Mouse (Mus musculus) CH12.LX (cell line): ENCODE results near the gene Ube2z. TPM values are rescaled to one million over a fixed set of nuclear protein-coding genes. Genes with fewer than 3 reads are reported as not detected.
A peak's percentile ranks its signal among the peaks of the same experiment; 100 is the strongest.

ENCODE experiments used
- DNase-seq: peaks from one replicate; pipeline ENCODE4 v3.0.0-alpha.2; 2013; ENCODE audit errors: extremely low read depth
- H3K27ac ChIP-seq: 2 replicates; pipeline ENCODE4 v1.5.1; 2012; ENCODE audit warnings: low read depth, mild to moderate bottlenecking, control low read depth, moderate library complexity; ENCODE audit not compliant: insufficient read depth
- H3K27me3 ChIP-seq: replicated peaks from 2 replicates; pipeline ENCODE3; 2012; ENCODE audit warnings: inconsistent platforms
- H3K36me3 ChIP-seq, 2 experiments: replicated peaks in 1 of 2; 2 replicates each; pipeline versions ENCODE3 to v1.6.1; 2012; ENCODE audit warnings: inconsistent platforms in 1 of 2, low read length in 1 of 2, mild to moderate bottlenecking in 1 of 2, mixed read lengths in 1 of 2, moderate library complexity in 1 of 2; ENCODE audit not compliant: control insufficient read depth in 1 of 2, insufficient read depth in 1 of 2
- H3K4me1 ChIP-seq, 2 experiments: 2 replicates each; pipeline ENCODE4 v1.6.1; 2012; ENCODE audit warnings: inconsistent platforms in 1 of 2, moderate library complexity in 1 of 2; ENCODE audit not compliant: insufficient read depth in 2 of 2, control insufficient read depth in 1 of 2
- H3K4me2 ChIP-seq: 2 replicates; pipeline ENCODE4 v1.6.1; 2012; ENCODE audit warnings: low read depth, mild to moderate bottlenecking, control low read depth; ENCODE audit not compliant: poor library complexity, insufficient read depth, severe bottlenecking
- H3K4me3 ChIP-seq, 3 experiments: fragments of 150-350 bp in 1 of 3; sonication (generic) in 1 of 3; replicated peaks in 1 of 3; 2 replicates each; pipeline versions ENCODE3 to v1.5.1; 2011 to 2012; ENCODE audit warnings: low read depth in 2 of 3, low read length in 2 of 3, mild to moderate bottlenecking in 2 of 3, moderate library complexity in 2 of 3, control low read depth in 1 of 3, improper control_type of control experiment in 1 of 3, inconsistent platforms in 1 of 3, mixed read lengths in 1 of 3; ENCODE audit not compliant: poor library complexity in 1 of 3
- H3K79me2 ChIP-seq: replicated peaks from 2 replicates; pipeline ENCODE4 v1.6.1; 2012; ENCODE audit warnings: mild to moderate bottlenecking, moderate library complexity; ENCODE audit not compliant: control insufficient read depth, poor library complexity, insufficient read depth, severe bottlenecking; ENCODE audit errors: extremely low read depth
- H3K9ac ChIP-seq: 2 replicates; pipeline ENCODE4 v1.6.1; 2012; ENCODE audit warnings: low read depth, mild to moderate bottlenecking, control low read depth, moderate library complexity; ENCODE audit not compliant: insufficient read depth
- H3K9me3 ChIP-seq: replicated peaks from 2 replicates; pipeline ENCODE3; 2012; ENCODE audit warnings: low read length, inconsistent platforms, mixed read lengths
- BHLHE40 ChIP-seq: IDR thresholded peaks from 2 replicates; pipeline ENCODE4 v1.6.1; 2011; ENCODE audit warnings: mild to moderate bottlenecking, low read depth, low read length, improper control_type of control experiment
- CHD2 ChIP-seq: IDR thresholded peaks from 2 replicates; pipeline ENCODE4 v1.6.1; 2011; ENCODE audit warnings: low read length, improper control_type of control experiment
- E2F4 ChIP-seq: IDR thresholded peaks from 2 replicates; pipeline ENCODE4 v1.6.1; 2011; ENCODE audit warnings: low read depth, low read length, improper control_type of control experiment; ENCODE audit not compliant: insufficient replicate concordance
- ELF1 ChIP-seq: IDR thresholded peaks from 2 replicates; pipeline ENCODE4 v1.6.1; 2014; ENCODE audit warnings: low read depth, mild to moderate bottlenecking, inconsistent platforms, low read length, improper control_type of control experiment
- EP300 ChIP-seq: IDR thresholded peaks from 2 replicates; pipeline ENCODE4 v1.6.1; 2011; ENCODE audit warnings: low read length, improper control_type of control experiment
- ETS1 ChIP-seq: conservative IDR thresholded peaks from 2 replicates; pipeline ENCODE4 v1.6.1; 2012; ENCODE audit warnings: low read depth, mild to moderate bottlenecking, inconsistent platforms, low read length, improper control_type of control experiment, moderate library complexity
- GABPA ChIP-seq: IDR thresholded peaks from 2 replicates; pipeline ENCODE4 v1.6.1; 2012; ENCODE audit warnings: low read depth, low read length, improper control_type of control experiment, inconsistent platforms; ENCODE audit not compliant: insufficient replicate concordance
- HCFC1 ChIP-seq: IDR thresholded peaks from 2 replicates; pipeline ENCODE4 v1.6.1; 2012; ENCODE audit warnings: low read depth, mild to moderate bottlenecking, inconsistent platforms, low read length, improper control_type of control experiment
- JUND ChIP-seq: conservative IDR thresholded peaks from 2 replicates; pipeline ENCODE4 v1.6.1; 2011; ENCODE audit warnings: low read depth, low read length, improper control_type of control experiment
- KAT2A ChIP-seq: IDR thresholded peaks from 2 replicates; pipeline ENCODE4 v1.6.1; 2012; ENCODE audit warnings: low read length, improper control_type of control experiment, inconsistent platforms; ENCODE audit not compliant: insufficient replicate concordance
- MAFK ChIP-seq: IDR thresholded peaks from 2 replicates; pipeline ENCODE4 v1.6.1; 2011; ENCODE audit warnings: low read length, improper control_type of control experiment; ENCODE audit not compliant: insufficient replicate concordance
- MAZ ChIP-seq: IDR thresholded peaks from 2 replicates; pipeline ENCODE4 v1.6.1; 2012; ENCODE audit warnings: low read depth, mild to moderate bottlenecking, inconsistent platforms, low read length, improper control_type of control experiment, moderate library complexity
- MEF2A ChIP-seq: IDR thresholded peaks from 2 replicates; pipeline ENCODE4 v1.6.1; 2014; ENCODE audit warnings: low read depth, mild to moderate bottlenecking, inconsistent platforms, low read length, improper control_type of control experiment, borderline replicate concordance
- MXI1 ChIP-seq: IDR thresholded peaks from 2 replicates; pipeline ENCODE4 v1.6.1; 2011; ENCODE audit warnings: mild to moderate bottlenecking, low read depth, low read length, improper control_type of control experiment
- NELFE ChIP-seq: IDR thresholded peaks from 2 replicates; pipeline ENCODE4 v1.6.1; 2011; ENCODE audit warnings: low read depth, low read length, improper control_type of control experiment
- NRF1 ChIP-seq: IDR thresholded peaks from 2 replicates; pipeline ENCODE4 v1.6.1; 2014; ENCODE audit warnings: low read depth, mild to moderate bottlenecking, inconsistent platforms, low read length, improper control_type of control experiment, moderate library complexity
- POLR2AphosphoS2 ChIP-seq: IDR thresholded peaks from 2 replicates; pipeline ENCODE4 v1.6.1; 2011; ENCODE audit warnings: low read depth, low read length, improper control_type of control experiment
- RCOR1 ChIP-seq: conservative IDR thresholded peaks from 2 replicates; pipeline ENCODE4 v1.6.1; 2012; ENCODE audit warnings: low read depth, mild to moderate bottlenecking, inconsistent platforms, low read length, improper control_type of control experiment
- SIN3A ChIP-seq: IDR thresholded peaks from 2 replicates; pipeline ENCODE4 v1.6.1; 2012; ENCODE audit warnings: low read length, improper control_type of control experiment, inconsistent platforms
- SMC3 ChIP-seq: IDR thresholded peaks from 2 replicates; pipeline ENCODE4 v1.6.1; 2011; ENCODE audit warnings: low read depth, low read length, improper control_type of control experiment
- TCF12 ChIP-seq: IDR thresholded peaks from 2 replicates; pipeline ENCODE4 v1.6.1; 2014; ENCODE audit warnings: low read depth, mild to moderate bottlenecking, inconsistent platforms, low read length, improper control_type of control experiment
- UBTF ChIP-seq: IDR thresholded peaks from 2 replicates; pipeline ENCODE4 v1.6.1; 2012; ENCODE audit warnings: low read depth, mild to moderate bottlenecking, inconsistent platforms, low read length, improper control_type of control experiment, moderate library complexity
- USF1 ChIP-seq: IDR thresholded peaks from 2 replicates; pipeline ENCODE4 v1.6.1; 2014; ENCODE audit warnings: low read depth, mild to moderate bottlenecking, inconsistent platforms, low read length, improper control_type of control experiment
- USF2 ChIP-seq: conservative IDR thresholded peaks from 2 replicates; pipeline ENCODE4 v1.6.1; 2011; ENCODE audit warnings: low read depth, low read length, improper control_type of control experiment
- ZKSCAN1 ChIP-seq: IDR thresholded peaks from 2 replicates; pipeline ENCODE4 v1.6.1; 2012; ENCODE audit warnings: low read depth, inconsistent platforms, low read length, improper control_type of control experiment, borderline replicate concordance
- ZNF384 ChIP-seq: IDR thresholded peaks from 2 replicates; pipeline ENCODE4 v1.6.1; 2012; ENCODE audit warnings: low read depth, low read length, improper control_type of control experiment, inconsistent platforms
- dilution Hi-C: fragments of 300-500 bp; cut with MboI; formaldehyde crosslinking; loops from 2 replicates; pipeline ENCODE4 v1.14.3; 2020; ENCODE audit warnings: low sequenced_read_pairs; ENCODE audit not compliant: extremely low pct_unique_long_range_greater_than_20kb, extremely low pct_ligation_motif_present
- in situ Hi-C: fragments of 300-500 bp; cut with MboI; formaldehyde crosslinking; loops from 3 replicates; pipeline ENCODE4 v1.14.3; 2019; ENCODE audit warnings: low sequenced_read_pairs, low pct_ligation_motif_present, low pct_unique_long_range_greater_than_20kb, mixed read lengths
- polyA plus RNA-seq: library from polyadenylated mRNA; unstranded; fragments of >175 nt; gene quantifications from 2 replicates; pipeline ENCODE4 v1.2.1, GENCODE M21; 2012; ENCODE audit warnings: low read depth; ENCODE audit not compliant: insufficient read length
- total RNA-seq, 2 experiments: library from RNA; depleted of rRNA; stranded (reverse); fragments of 300-350 nt in 1 of 2; fragments of >200 nt in 1 of 2; gene quantifications; 2 replicates each; pipeline ENCODE4 v1.2.3; 2012 to 2014

Gene Ube2z
- total and polyA plus RNA-seq, 3 experiments, result 51.3 to 67.8 (median 64.2) TPM

DNA sequence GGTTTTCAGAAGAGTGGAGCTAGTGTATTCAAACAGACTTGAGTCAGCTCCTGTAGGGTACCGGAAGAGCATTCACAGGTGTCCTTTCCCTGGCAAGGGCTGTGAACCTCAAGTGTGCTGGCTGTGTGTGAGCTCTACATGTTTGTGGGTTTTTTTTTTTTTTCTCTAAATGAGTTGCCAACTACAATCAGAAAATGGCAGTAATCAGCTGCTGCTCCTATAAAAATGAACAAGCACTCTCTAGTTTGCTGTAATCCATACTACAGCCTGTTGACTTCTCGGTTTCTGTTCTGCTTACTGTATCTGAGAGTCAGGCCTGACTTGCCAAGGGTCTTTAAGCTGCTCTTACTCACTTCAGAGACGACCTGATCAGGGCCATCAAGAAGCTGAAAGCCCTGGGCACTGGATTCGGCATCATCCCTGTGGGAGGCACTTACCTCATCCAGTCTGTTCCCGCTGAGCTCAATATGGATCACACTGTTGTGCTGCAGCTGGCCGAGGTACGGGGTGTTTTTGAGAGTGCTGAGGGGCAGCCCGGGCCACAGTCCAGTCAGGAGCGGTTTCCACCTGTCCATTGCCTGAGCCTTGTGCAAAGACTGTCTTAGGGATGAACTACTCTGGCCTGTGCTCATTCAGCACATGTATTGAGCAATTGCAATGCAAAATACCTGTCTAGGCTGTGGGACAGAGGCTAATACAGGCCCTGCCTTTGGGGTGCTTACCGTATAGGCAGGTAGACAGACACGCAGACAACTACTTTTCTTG, 20.2 kb downstream of the Ube2z start (continued):
- TF ChIP-seq POLR2AphosphoS2, result peak; percentile 44; the same call in 1 of the 2 replicates
- peak; percentile 93 for TF ChIP-seq JUND
- TF ChIP-seq KAT2A, result no peak
- no peak; the same call in 1 of the 2 replicates for TF ChIP-seq ELF1
- no peak for TF ChIP-seq UBTF
- peak; percentile 59; the same call in 1 of the 2 replicates for TF ChIP-seq TCF12
- TF ChIP-seq E2F4, result no peak
- no peak for TF ChIP-seq NRF1
- no peak for TF ChIP-seq USF2
- TF ChIP-seq GABPA, result no peak
- peak; percentile 86 for TF ChIP-seq EP300
- TF ChIP-seq SMC3, result no peak
- no peak for TF ChIP-seq RCOR1
- no peak for TF ChIP-seq USF1
- TF ChIP-seq MAZ, result no peak
- TF ChIP-seq HCFC1, result no peak
- TF ChIP-seq MXI1, result no peak
- TF ChIP-seq MEF2A, result no peak

DNA sequence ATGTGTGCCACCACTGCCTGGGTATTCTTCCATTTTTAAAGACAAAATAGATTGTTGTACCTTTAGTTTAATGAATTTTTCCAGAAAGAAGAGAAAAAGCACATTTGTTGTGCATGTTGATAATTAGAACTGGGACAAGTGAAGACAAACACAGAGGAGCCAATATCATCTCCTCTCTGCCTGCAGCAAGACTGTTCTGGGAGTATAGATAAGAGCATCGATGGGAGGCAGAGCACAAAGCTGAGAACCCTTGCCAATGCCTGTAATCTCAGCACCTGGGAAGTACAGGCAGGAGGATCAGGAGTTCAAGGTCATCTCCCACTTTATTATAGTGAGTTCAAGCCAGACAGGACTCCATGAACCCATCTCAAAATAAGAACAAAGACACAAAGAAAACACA, 26.6 kb downstream of the Ube2z start:
- Histone ChIP-seq H3K4me3 (no peak overlapping the region), H3K79me2 (peaks cover 22% of the 10 kb centered on the region), H3K27ac (no peak overlapping the region), H3K4me2 (no peak overlapping the region), H3K27me3 (no peaks in the 10 kb centered on the region), H3K9me3 (no peaks in the 10 kb centered on the region), H3K4me1 (peaks cover 4 to 26% of the 10 kb centered on the region in 2 experiments; a peak in 3 of 4 replicates), H3K9ac (no peak overlapping the region), H3K36me3 (peaks cover 26 to 51% of the 10 kb centered on the region in 2 experiments)
- TF ChIP-seq ZNF384, result no peak
- no peak for TF ChIP-seq BHLHE40
- no peak for TF ChIP-seq KAT2A
- TF ChIP-seq MAFK, result no peak
- no peak for TF ChIP-seq CHD2
- no peak for TF ChIP-seq SIN3A
- no peak for TF ChIP-seq ELF1
- no peak for TF ChIP-seq GABPA
- no peak for TF ChIP-seq ETS1
- no peak for TF ChIP-seq POLR2AphosphoS2
- TF ChIP-seq JUND, result no peak
- no peak for TF ChIP-seq RCOR1
- no peak for TF ChIP-seq HCFC1
- no peak for TF ChIP-seq NELFE
- TF ChIP-seq ZKSCAN1, result no peak
- DNase-seq, result no peak
- in situ Hi-C loops, result loop anchor here (5.0 kb wide), 1 partner anchor 54 kb away; no protein-coding TSS in a partner anchor
- dilution Hi-C loops, result no loop called here
